Mouse (Mus musculus) embryonic facial prominence, embryonic 15.5 days (tissue): ENCODE data around the gene Zfp322a. TPM values are rescaled to one million over a fixed set of nuclear protein-coding genes. Genes with fewer than 3 reads are reported as not detected.
"Not testable (repeated sequence)": the region's sequence is repeated elsewhere in the genome, so short reads cannot be mapped to it uniquely, and the experiment has no call there.

Experiments
- ATAC-seq: fragments of 200-750 bp; cut with Nextera tagmentation; 2 replicates; pipeline ENCODE4 v1.8.0; 2017; ENCODE audit warnings: low read depth, moderate TSS enrichment; ENCODE audit not compliant: insufficient number of reproducible peaks, low FRiP score, low TSS enrichment
- H3K27ac ChIP-seq: fragments of 300-500 bp; sonication (generic); replicated peaks from 2 replicates; pipeline ENCODE4 v1.5.1; 2015; ENCODE audit warnings: mild to moderate bottlenecking, inconsistent platforms
- H3K27me3 ChIP-seq: fragments of 300-500 bp; sonication (generic); 2 replicates; pipeline ENCODE4 v1.6.1; 2015; ENCODE audit warnings: inconsistent platforms
- H3K36me3 ChIP-seq: fragments of 300-500 bp; sonication (generic); 2 replicates; pipeline ENCODE4 v1.6.1; 2015; ENCODE audit warnings: mild to moderate bottlenecking, inconsistent platforms
- H3K4me1 ChIP-seq: fragments of 300-500 bp; sonication (generic); 2 replicates; pipeline ENCODE4 v1.6.1; 2015; ENCODE audit warnings: inconsistent platforms
- H3K4me2 ChIP-seq: fragments of 300-500 bp; sonication (generic); replicated peaks from 2 replicates; pipeline ENCODE4 v1.6.1; 2015; ENCODE audit warnings: mild to moderate bottlenecking, inconsistent platforms
- H3K4me3 ChIP-seq: fragments of 300-500 bp; sonication (generic); replicated peaks from 2 replicates; pipeline ENCODE4 v1.5.1; 2015; ENCODE audit warnings: mild to moderate bottlenecking, inconsistent platforms
- H3K9ac ChIP-seq: fragments of 300-500 bp; sonication (generic); 2 replicates; pipeline ENCODE4 v1.6.1; 2015; ENCODE audit warnings: inconsistent platforms
- H3K9me3 ChIP-seq: fragments of 300-500 bp; sonication (generic); replicated peaks from 2 replicates; pipeline ENCODE4 v1.6.1; 2016; ENCODE audit warnings: inconsistent platforms
- WGBS: fragments of 180-500 bp; shearing (Covaris S2); methylation state at CpG from one replicate; pipeline ENCODE4 v1.1.7; 2015; 5-methylcytosine and 5-hydroxymethylcytosine counted together
- polyA plus RNA-seq: library from polyadenylated mRNA; unstranded; fragments of >200 nt; fragmentation: Nextera tagmentation; extraction: Ambion mirVana; gene quantifications from 2 replicates; pipeline ENCODE4 v1.2.1, GENCODE M21; 2015

Gene Zfp322a
- polyA plus RNA-seq, 1 experiment from 2014 or later, result 43.1 TPM

- WGBS, result 3% methylated on average over 11 of the region's 11 CpGs
Measured at GRCm38 (mm10) chr13:23310036-23310435, 59.0 kb downstream of the Zfp322a start.

DNA sequence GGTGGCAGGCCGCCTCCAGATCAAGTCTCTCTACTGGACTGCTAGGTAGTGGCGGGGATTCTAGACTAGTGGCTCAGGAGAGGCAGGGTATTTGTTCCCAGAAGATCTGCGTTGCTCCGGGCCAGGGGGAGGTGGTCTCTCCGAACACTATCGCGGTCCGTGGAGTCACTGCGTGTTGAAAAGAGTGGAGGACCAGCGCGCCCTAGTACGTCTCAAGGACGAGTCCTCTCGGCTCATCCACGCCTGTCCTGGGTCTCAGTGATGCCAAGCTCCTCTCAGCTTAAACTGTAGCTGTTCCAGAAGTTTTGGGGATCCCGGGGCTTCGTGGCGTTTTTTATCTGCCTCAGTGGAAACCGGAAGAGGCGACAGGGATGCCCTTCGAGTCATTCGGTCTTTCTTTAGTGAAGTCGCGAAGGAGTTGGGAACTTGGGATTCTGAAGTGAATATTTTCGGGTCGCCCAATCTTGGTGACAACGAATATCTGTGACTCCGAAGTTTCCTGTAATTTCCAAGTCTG is 59.5 kb downstream of the Zfp322a start:
- H3K9me3 ChIP-seq, result no peaks in the 10 kb centered on the region

More at GRCm38 (mm10) chr13:23310036-23310435, 59.0 kb downstream of the Zfp322a start:
- H3K9ac ChIP-seq, result no peak overlapping the region
- H3K9me3 ChIP-seq, result no peaks in the 10 kb centered on the region
- no peak overlapping the region for H3K27ac ChIP-seq
- no peak for ATAC-seq
- H3K4me2 ChIP-seq, result peak overlapping the region; percentile 57
- peaks cover 23% of the 10 kb centered on the region for H3K4me1 ChIP-seq
- no peaks in the 10 kb centered on the region for H3K36me3 ChIP-seq
- peak overlapping the region; percentile 39 for H3K4me3 ChIP-seq
- peaks cover 82% of the 10 kb centered on the region for H3K27me3 ChIP-seq

GRCm38 (mm10) chr13:23308639-23309307 is 60.2 kb downstream of the Zfp322a start:
- H3K27ac ChIP-seq, H3K9me3 ChIP-seq, H3K36me3 ChIP-seq, ATAC-seq, H3K9ac ChIP-seq: not testable (repeated sequence)
- 6% methylated on average over 18 of the region's 18 CpGs for WGBS
- H3K4me2 ChIP-seq, result peak overlapping the region; percentile 57
- peaks cover 23% of the 10 kb centered on the region for H3K4me1 ChIP-seq
- peaks cover 72% of the 10 kb centered on the region for H3K27me3 ChIP-seq
- peak overlapping the region; percentile 39 for H3K4me3 ChIP-seq

More for the DNA sequence above, 59.5 kb downstream of the Zfp322a start:
- no peaks in the 10 kb centered on the region for H3K36me3 ChIP-seq
- no peak for ATAC-seq
- under 1% methylated on average over 28 of the region's 28 CpGs for WGBS
- peak overlapping the region; percentile 57 for H3K4me2 ChIP-seq
- H3K4me1 ChIP-seq, result peaks cover 23% of the 10 kb centered on the region
- peak overlapping the region; percentile 39 for H3K4me3 ChIP-seq
- no peak overlapping the region for H3K9ac ChIP-seq
- H3K27me3 ChIP-seq, result peaks cover 79% of the 10 kb centered on the region
- H3K27ac ChIP-seq, result no peak overlapping the region

DNA sequence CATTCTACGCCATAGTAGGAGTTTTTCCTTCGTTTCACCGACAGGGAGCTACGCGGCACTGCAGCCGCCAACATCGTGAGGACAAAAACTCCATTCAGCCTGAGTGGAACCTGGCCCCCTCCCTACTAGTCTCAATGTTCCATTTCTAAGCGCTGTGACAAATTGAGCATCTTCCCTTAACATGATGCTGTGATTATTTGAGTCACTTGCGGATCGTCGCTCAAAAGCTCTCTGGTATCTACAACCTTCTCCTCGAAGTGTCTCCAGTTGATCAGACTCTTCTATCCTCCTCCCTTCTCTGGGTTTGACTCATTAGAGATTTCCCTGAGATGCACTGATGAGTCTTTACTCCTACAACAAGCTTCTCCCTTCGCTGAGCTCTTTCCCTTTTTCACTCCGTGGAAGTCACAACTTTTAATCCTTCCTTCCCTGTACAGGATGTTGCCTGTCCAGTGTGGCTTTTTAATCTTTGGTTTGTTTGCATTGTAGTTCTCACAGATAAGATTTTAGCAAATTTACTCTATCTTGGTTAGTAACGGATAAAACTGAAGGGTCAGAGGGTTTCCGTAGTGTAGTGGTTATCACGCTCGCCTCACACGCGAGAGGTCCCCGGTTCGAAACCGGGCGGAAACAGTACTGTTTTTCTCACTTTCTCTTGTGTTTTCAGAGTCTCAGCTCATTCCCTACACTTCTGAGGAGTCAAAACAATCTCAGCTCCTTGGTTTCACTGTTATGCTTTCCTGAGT is 61.8 kb downstream of the Zfp322a start:
- ATAC-seq, result no peak
- no peak overlapping the region for H3K27ac ChIP-seq
- H3K4me1 ChIP-seq, result peaks cover 13% of the 10 kb centered on the region
- no peaks in the 10 kb centered on the region for H3K9me3 ChIP-seq
- H3K36me3 ChIP-seq, result no peaks in the 10 kb centered on the region
- H3K4me3 ChIP-seq, result peak overlapping the region; percentile 26
- no peak overlapping the region for H3K9ac ChIP-seq
- H3K27me3 ChIP-seq, result peaks cover 56% of the 10 kb centered on the region
- 6% methylated on average over 24 of the region's 24 CpGs for WGBS
- peak overlapping the region; percentile 38 for H3K4me2 ChIP-seq

GRCm38 (mm10) chr13:23306707-23307068 is 62.3 kb downstream of the Zfp322a start:
- no peak overlapping the region for H3K9ac ChIP-seq
- peak overlapping the region; percentile 26 for H3K4me3 ChIP-seq
- no peaks in the 10 kb centered on the region for H3K9me3 ChIP-seq
- H3K27me3 ChIP-seq, result peaks cover 51% of the 10 kb centered on the region
- ATAC-seq, result no peak
- no peak overlapping the region for H3K27ac ChIP-seq
- H3K4me1 ChIP-seq, result peaks cover 13% of the 10 kb centered on the region
- no peaks in the 10 kb centered on the region for H3K36me3 ChIP-seq
- WGBS, result 15% methylated on average over 10 of the region's 10 CpGs
- H3K4me2 ChIP-seq, result peak overlapping the region; percentile 38

Other genes starting within 250 kb of the Zfp322a start
- gene Vmn1r218, start 236.1 kb downstream of the Zfp322a start, polyA plus RNA-seq, result 0.01 and 0.07 TPM in 2 replicates
- gene Vmn1r219, start 209.9 kb downstream of the Zfp322a start, polyA plus RNA-seq, result not detected in 2 replicates
- gene Vmn1r220, start 181.2 kb downstream of the Zfp322a start, polyA plus RNA-seq, result 0.18 TPM in 1 of 2 replicates, not detected in the other
- gene Vmn1r221, start 155.1 kb downstream of the Zfp322a start, polyA plus RNA-seq, result not detected in 2 replicates
- gene Vmn1r222, start 133.3 kb downstream of the Zfp322a start, polyA plus RNA-seq, result not detected in 2 replicates
- not detected in 2 replicates for gene Vmn1r223, start 122.1 kb downstream of the Zfp322a start, polyA plus RNA-seq
- gene Abt1, start 54.7 kb upstream of the Zfp322a start, polyA plus RNA-seq, result 12.2 and 12.7 TPM in 2 replicates
- 0.04 TPM in 1 of 2 replicates, not detected in the other for gene Btn1a1, start 96.7 kb upstream of the Zfp322a start, polyA plus RNA-seq
- 0.55 and 0.65 TPM in 2 replicates for gene Btn2a2, start 119.6 kb upstream of the Zfp322a start, polyA plus RNA-seq
- 6.1 and 7.1 TPM in 2 replicates for gene Hist1h4h, start 161.8 kb upstream of the Zfp322a start, polyA plus RNA-seq
- gene Hist1h2af, start 164.7 kb upstream of the Zfp322a start, polyA plus RNA-seq, result 2.7 and 3.4 TPM in 2 replicates
- gene Hist1h3g, start 166.2 kb upstream of the Zfp322a start, polyA plus RNA-seq, result 3.2 and 5.3 TPM in 2 replicates
- 1.0 and 1.1 TPM in 2 replicates for gene Hist1h2bh, start 174.2 kb upstream of the Zfp322a start, polyA plus RNA-seq
- gene Hist1h3f, start 174.8 kb upstream of the Zfp322a start, polyA plus RNA-seq, result 0.25 and 0.37 TPM in 2 replicates
- gene Hist1h4f, start 182.4 kb upstream of the Zfp322a start, polyA plus RNA-seq, result 1.1 and 1.7 TPM in 2 replicates
- 0.44 and 0.55 TPM in 2 replicates for gene Hist1h1d, start 184.1 kb upstream of the Zfp322a start, polyA plus RNA-seq
- 3.7 and 4.4 TPM in 2 replicates for gene Hist1h3e, start 193.2 kb upstream of the Zfp322a start, polyA plus RNA-seq
- 53.3 and 77.8 TPM in 2 replicates for gene Hist1h2ae, start 202.0 kb upstream of the Zfp322a start, polyA plus RNA-seq
- gene Hist1h2bg, start 202.2 kb upstream of the Zfp322a start, polyA plus RNA-seq, result 6.5 and 8.3 TPM in 2 replicates
- 2.8 and 3.7 TPM in 2 replicates for gene Hist1h2bf, start 205.0 kb upstream of the Zfp322a start, polyA plus RNA-seq
- 1.8 and 3.9 TPM in 2 replicates for gene Hist1h2ad, start 205.2 kb upstream of the Zfp322a start, polyA plus RNA-seq
- 5.0 and 6.0 TPM in 2 replicates for gene Hist1h3d, start 206.6 kb upstream of the Zfp322a start, polyA plus RNA-seq
- gene Hist1h4d, start 212.4 kb upstream of the Zfp322a start, polyA plus RNA-seq, result 86.2 and 107 TPM in 2 replicates